Mouse (Mus musculus): ENCODE measurements around the gene Med19. TPM values are rescaled to one million over a fixed set of nuclear protein-coding genes. Genes with fewer than 3 reads are reported as not detected.

Med19 gene
- polyA plus RNA-seq (2014; fragmentation: Illumina TruSeq; extraction: RNeasy Lipid Tissue Mini Kit (QIAGEN cat#74804); ENCODE audit: low read depth, low replicate concordance) = 27.6 TPM

DNA sequence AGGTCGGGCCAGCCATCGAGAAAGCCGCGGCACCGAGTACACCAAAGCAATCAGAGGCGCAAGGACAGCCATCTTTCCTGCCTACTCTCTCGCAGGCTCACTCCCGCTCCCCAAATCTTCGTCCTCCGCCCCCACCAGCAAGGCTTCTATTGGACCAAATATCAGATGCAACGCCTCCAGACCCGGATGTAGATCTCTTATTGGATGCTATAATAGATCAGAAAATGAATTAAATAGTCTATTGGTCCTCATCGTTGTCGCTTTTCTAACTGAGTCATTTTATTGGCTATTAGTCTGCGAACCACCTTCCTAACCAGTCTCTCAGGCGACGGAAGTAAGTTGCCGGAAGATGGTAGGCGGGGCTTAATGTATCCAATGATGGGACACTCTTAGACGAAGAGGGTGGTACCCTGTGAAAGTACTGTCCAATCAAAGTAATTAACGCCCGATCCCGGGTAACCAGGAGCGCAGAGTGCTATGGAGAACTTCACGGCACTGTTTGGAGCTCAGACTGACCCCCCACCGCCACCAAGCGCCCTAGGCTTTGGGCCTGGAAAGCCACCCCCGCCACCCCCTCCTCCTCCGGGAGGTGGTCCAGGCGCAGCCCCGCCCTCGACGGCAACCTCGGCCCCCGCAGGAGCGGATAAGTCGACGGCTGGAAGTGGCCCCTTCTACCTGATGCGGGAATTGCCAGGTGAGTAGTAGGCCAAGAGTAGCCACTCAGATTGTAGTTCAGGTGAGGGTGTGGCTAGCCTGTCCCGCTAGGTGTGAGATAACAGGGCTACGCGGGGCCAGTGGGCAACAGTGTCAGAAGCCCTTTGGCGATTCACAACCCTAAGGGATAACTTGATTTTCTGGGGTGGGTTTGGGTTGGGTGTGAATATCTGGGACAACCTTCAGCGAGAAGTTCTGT, at the start of gene Med19, which contains the start of gene Gm28635:
Gene Med19, plus strand, starts transcription at position 435 of the 913 bp plus-strand sequence.
Gene Gm28635, minus strand, starts transcription at position 74 of the 913 bp plus-strand sequence.

DNA sequence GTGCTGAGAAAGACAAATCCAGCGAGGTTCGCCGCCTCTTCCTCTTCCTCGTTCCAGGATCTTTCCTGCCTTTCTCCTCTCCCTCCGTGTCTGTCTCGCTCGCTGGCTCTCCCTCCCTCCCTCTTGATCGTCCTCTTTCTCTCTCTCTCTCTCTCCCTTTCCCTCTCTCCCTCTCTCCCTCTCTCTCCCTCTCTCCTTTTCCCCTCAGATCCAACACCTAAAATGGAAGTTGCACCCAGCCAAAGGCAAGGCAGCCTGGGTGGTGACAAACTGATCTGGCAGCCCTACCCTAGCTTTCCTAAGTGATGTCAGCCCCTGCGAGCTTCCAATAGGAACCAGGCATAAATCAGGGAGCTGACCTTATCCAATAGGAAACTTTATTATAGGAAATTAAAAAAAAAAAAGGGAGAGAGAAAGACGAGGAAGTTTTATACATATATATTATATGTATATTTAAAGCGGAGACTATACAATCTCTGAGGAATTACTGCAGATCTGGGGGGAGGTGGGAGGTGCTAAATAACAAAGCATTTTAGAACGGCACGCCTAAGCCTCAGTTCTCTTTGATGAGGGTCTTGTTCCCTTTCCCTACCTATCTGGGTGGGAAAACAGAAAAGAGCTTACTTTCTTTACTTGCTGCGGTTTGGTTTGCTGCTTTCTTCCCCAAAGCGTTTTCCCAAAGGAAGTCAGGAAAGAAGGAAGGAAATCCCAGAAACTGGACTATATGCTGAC, 27.6 kb upstream of the Med19 start, which contains the start of gene Ctnnd1:
Gene Ctnnd1, minus strand, starts transcription at position 302 of the 732 bp plus-strand sequence.

DNA sequence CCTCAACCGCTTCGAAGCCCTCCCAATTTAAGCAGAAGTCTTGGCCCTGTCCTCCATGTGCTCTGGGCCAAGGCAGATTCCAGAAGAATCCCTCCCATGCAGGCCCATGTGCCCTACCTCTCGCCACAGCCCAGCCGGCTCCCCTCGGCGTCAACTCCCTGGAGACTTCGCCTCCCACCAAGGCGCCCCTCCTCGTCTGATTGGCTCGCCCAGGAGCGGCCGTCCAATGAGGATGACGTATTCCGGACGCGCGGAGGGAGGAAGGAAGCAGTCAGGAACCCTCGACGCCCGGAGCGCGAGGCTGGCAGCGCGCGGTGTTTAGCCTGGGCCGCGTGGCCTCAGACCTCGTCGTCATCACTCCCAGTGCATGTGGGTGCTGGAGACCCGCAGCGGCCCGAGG, 19.4 kb upstream of the Med19 start, which contains the start of gene Btbd18:
Gene Btbd18, plus strand, starts transcription at position 274 of the 400 bp plus-strand sequence.

DNA sequence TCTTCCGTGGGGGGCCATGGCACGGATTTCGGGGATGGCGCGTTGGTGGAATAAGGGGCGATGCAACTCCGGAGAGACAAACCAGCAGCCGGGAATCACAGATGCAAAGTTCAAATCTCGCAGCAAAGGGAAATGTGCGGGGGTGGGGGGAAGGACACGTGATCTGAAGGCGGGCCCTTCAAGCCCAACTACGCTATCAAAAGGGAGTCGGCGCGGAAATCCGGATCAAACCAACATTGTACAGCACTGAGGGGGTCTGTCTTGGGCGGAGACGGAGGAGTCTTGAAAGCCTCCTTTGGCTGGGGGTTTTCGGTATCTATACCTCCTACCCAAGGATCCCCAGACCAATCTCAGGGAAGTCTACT, 7.7 kb upstream of the Med19 start, which contains the start of gene Selenoh:
Gene Selenoh, minus strand, starts transcription at position 202 of the 365 bp plus-strand sequence.

DNA sequence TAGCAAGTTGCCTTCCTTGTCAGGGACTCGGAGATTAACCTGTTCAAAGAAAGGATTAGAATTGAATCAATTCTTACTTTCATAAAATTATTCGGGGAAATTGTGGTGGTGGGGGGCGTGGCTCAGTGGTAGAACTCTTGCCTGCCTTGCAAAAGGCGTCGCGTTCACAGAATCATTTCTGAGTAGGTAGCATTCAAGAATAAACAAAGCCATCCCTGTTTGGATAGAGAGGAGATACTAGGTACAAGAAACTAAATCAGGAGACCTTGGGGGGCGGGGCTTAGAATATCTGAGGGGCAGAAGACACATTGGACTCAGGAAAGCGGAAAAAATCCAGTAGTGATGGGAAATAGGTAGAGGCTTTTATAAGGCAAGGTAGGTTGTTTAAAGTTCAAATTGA, 814 bp downstream of the Med19 start, which contains the start of gene Tmx2:
Gene Tmx2, minus strand, starts transcription at position 125 of the 400 bp plus-strand sequence.

DNA sequence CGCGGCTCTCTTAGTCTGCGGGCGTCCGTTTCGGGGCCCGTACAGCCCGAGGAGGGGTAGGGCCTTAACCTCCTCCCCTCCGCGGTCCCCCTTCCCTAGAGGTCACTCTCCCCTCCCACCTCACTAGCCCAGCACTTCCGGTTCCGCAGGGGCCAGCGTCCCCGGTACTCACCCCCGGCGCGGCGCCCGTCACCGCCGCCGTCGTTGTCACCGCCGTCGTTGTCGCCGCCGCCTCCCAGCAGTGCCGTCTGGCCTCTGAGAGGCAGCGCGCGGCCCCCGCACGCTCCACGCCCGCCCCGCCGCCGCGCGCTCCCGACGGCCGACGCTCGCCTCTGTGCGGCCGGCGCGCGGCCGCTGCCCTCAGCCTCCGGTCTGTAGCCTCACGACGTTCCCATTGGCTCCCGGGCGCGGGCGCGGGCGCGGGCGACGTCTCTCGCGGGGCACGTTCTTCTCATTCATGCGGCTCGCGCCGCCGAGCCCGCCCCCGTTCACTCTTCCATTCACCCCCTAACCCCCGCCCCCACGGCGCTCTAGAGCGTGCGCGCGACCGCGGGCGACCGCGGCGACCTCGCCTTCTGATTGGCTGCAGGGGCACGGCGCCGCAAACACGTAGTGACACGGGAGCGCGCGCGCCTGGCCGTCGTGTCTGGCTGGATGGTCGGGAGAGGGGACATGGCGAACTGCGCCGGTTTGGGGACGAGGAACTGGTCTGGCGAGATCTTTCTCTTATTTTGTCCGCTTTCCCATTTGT, 36.8 kb downstream of the Med19 start, which contains the start of gene Zdhhc5:
Gene Zdhhc5, minus strand, starts transcription at position 370 of the 751 bp plus-strand sequence.

DNA sequence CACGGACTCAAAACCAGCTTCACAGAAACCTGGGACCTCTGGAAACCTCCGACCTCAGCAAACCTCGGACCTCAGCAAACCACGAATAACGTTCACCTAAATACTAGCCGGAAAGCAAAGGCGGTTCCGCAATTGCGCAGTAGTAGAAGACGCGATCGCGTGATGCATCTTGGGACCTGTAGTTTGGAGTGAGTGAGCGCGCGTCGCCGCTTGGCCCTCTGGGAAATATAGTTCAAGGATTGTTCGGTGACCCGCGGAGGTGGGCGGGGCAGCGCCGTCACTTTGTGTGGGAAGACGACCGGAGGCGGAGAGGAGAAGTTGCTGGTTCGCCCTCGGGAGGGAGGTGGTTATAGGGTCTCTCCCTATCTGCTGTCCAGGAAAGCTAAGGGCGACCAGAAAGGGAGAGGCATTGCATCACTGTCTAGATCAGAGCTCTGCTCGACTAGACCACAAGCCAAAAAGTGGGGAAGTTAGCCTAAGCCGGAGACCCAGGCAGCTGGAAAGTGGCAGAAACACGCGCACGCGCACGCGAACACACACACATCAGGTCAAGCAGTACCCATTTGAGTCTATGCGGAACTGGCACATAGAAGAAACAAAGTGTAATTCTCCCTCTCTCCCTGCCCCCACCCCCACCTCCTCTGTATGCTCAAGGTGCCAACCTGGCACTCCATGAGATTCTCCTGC, 49.1 kb downstream of the Med19 start, which contains the start of gene Clp1:
Gene Clp1, minus strand, starts transcription at position 179 of the 687 bp plus-strand sequence.

DNA sequence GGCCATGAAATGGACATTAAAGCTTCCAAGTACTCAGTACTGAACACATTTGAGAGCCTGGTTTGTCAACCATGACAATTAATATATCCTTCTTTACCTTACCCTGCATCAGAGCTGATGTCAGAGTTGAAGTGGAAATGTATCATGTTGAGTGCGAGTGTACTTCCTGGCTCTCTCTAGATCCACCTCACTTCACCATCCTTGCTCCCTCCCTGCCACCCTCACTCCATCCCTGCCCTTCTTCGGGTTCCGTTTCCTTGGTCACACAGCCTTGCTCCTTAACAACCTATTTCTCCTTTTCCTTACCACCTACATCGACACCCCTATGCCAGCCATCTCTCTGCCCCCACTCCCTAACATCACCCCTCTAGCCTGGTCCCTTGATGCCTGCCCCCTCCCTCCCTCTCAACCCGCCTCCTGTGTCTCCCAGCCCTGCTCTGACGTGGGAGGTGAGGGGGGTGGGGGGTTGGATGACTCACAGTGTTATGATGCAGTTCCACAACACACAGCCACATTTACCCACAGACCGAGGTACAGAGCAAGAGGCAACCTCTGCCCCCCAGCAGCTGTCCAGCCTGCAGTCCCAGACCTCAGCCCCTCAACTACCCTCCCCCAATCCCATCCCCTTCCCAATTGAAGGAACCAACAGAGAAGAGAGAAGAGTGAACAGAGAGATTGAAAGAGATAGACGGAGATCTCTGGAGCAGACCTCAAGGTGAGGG, 55.5 kb downstream of the Med19 start, which contains the start of gene Ypel4:
Gene Ypel4, plus strand, starts transcription at position 480 of the 722 bp plus-strand sequence.

Other genes starting within 250 kb of the Med19 start
- gene Tfpi, start 201.6 kb upstream of the Med19 start, polyA plus RNA-seq (2014; fragmentation: Illumina TruSeq; extraction: RNeasy Lipid Tissue Mini Kit (QIAGEN cat#74804); ENCODE audit: low read depth, low replicate concordance) = 22.1 TPM
- gene Ctnnd1, start 27.6 kb upstream of the Med19 start, polyA plus RNA-seq (2014; fragmentation: Illumina TruSeq; extraction: RNeasy Lipid Tissue Mini Kit (QIAGEN cat#74804); ENCODE audit: low read depth, low replicate concordance) = 89.6 TPM
- not detected for gene Btbd18, start 19.3 kb upstream of the Med19 start, polyA plus RNA-seq (2014; fragmentation: Illumina TruSeq; extraction: RNeasy Lipid Tissue Mini Kit (QIAGEN cat#74804); ENCODE audit: low read depth, low replicate concordance)
- 38.3 TPM for gene Selenoh, start 7.6 kb upstream of the Med19 start, polyA plus RNA-seq (2014; fragmentation: Illumina TruSeq; extraction: RNeasy Lipid Tissue Mini Kit (QIAGEN cat#74804); ENCODE audit: low read depth, low replicate concordance)
- gene Gm28635, start 361 bp upstream of the Med19 start, polyA plus RNA-seq (2014; fragmentation: Illumina TruSeq; extraction: RNeasy Lipid Tissue Mini Kit (QIAGEN cat#74804); ENCODE audit: low read depth, low replicate concordance) = not detected
- 86.7 TPM for gene Tmx2, start 738 bp downstream of the Med19 start, polyA plus RNA-seq (2014; fragmentation: Illumina TruSeq; extraction: RNeasy Lipid Tissue Mini Kit (QIAGEN cat#74804); ENCODE audit: low read depth, low replicate concordance)
- gene Zdhhc5, start 36.8 kb downstream of the Med19 start, polyA plus RNA-seq (2014; fragmentation: Illumina TruSeq; extraction: RNeasy Lipid Tissue Mini Kit (QIAGEN cat#74804); ENCODE audit: low read depth, low replicate concordance) = 52.8 TPM
- 16.6 TPM for gene Clp1, start 48.9 kb downstream of the Med19 start, polyA plus RNA-seq (2014; fragmentation: Illumina TruSeq; extraction: RNeasy Lipid Tissue Mini Kit (QIAGEN cat#74804); ENCODE audit: low read depth, low replicate concordance)
- 2.2 TPM for gene Ypel4, start 55.7 kb downstream of the Med19 start, polyA plus RNA-seq (2014; fragmentation: Illumina TruSeq; extraction: RNeasy Lipid Tissue Mini Kit (QIAGEN cat#74804); ENCODE audit: low read depth, low replicate concordance)
- 4.8 TPM for gene Gm19426, start 65.3 kb downstream of the Med19 start, polyA plus RNA-seq (2014; fragmentation: Illumina TruSeq; extraction: RNeasy Lipid Tissue Mini Kit (QIAGEN cat#74804); ENCODE audit: low read depth, low replicate concordance)
- gene Serping1, start 97.0 kb downstream of the Med19 start, polyA plus RNA-seq (2014; fragmentation: Illumina TruSeq; extraction: RNeasy Lipid Tissue Mini Kit (QIAGEN cat#74804); ENCODE audit: low read depth, low replicate concordance) = 379 TPM
- 23.1 TPM for gene Ube2l6, start 120.4 kb downstream of the Med19 start, polyA plus RNA-seq (2014; fragmentation: Illumina TruSeq; extraction: RNeasy Lipid Tissue Mini Kit (QIAGEN cat#74804); ENCODE audit: low read depth, low replicate concordance)
- gene Smtnl1, start 144.2 kb downstream of the Med19 start, polyA plus RNA-seq (2014; fragmentation: Illumina TruSeq; extraction: RNeasy Lipid Tissue Mini Kit (QIAGEN cat#74804); ENCODE audit: low read depth, low replicate concordance) = 0.29 TPM
- gene Timm10, start 148.6 kb downstream of the Med19 start, polyA plus RNA-seq (2014; fragmentation: Illumina TruSeq; extraction: RNeasy Lipid Tissue Mini Kit (QIAGEN cat#74804); ENCODE audit: low read depth, low replicate concordance) = 27.3 TPM
- 23.5 TPM for gene Slc43a1, start 160.4 kb downstream of the Med19 start, polyA plus RNA-seq (2014; fragmentation: Illumina TruSeq; extraction: RNeasy Lipid Tissue Mini Kit (QIAGEN cat#74804); ENCODE audit: low read depth, low replicate concordance)
- gene Rtn4rl2, start 208.3 kb downstream of the Med19 start, polyA plus RNA-seq (2014; fragmentation: Illumina TruSeq; extraction: RNeasy Lipid Tissue Mini Kit (QIAGEN cat#74804); ENCODE audit: low read depth, low replicate concordance) = 1.9 TPM